Mouse (Mus musculus) MEL (cell line): ENCODE measurements around the gene Rbpjl. TPM values are rescaled to one million over a fixed set of nuclear protein-coding genes. Genes with fewer than 3 reads are reported as not detected.

Source experiments
- DNase-seq: peaks from one replicate; pipeline ENCODE4 v3.0.0; 2011; ENCODE audit warnings: low read depth, low spot score
- H3K27ac ChIP-seq: 2 replicates; pipeline ENCODE4 v1.5.1; 2012; ENCODE audit warnings: low read depth, mild to moderate bottlenecking, control low read depth, low read length, moderate library complexity; ENCODE audit not compliant: control insufficient read depth
- H3K27me3 ChIP-seq, 2 experiments: fragments of 150-350 bp in 1 of 2; sonication (generic) in 1 of 2; 2 replicates each; pipeline ENCODE4 v1.6.1; 2012; ENCODE audit warnings: low read length in 2 of 2, mild to moderate bottlenecking in 2 of 2, improper control_type of control experiment in 1 of 2, moderate library complexity in 1 of 2; ENCODE audit not compliant: insufficient read depth in 2 of 2, control insufficient read depth in 1 of 2
- H3K36me3 ChIP-seq, 2 experiments: 2 replicates each; pipeline ENCODE4 v1.6.1; 2012 to 2014; ENCODE audit warnings: low read length in 2 of 2, improper control_type of control experiment in 1 of 2, inconsistent platforms in 1 of 2, mild to moderate bottlenecking in 1 of 2; ENCODE audit not compliant: insufficient read depth in 2 of 2, control insufficient read depth in 1 of 2
- H3K4me1 ChIP-seq, 2 experiments: fragments of 150-350 bp in 1 of 2; sonication (generic) in 1 of 2; 2 replicates each; pipeline ENCODE4 v1.6.1; 2012; ENCODE audit warnings: low read length in 2 of 2, improper control_type of control experiment in 1 of 2, mild to moderate bottlenecking in 1 of 2; ENCODE audit not compliant: insufficient read depth in 2 of 2, control insufficient read depth in 1 of 2
- H3K4me3 ChIP-seq, 2 experiments: fragments of 150-350 bp in 1 of 2; sonication (generic) in 1 of 2; 2 replicates each; pipeline ENCODE4 v1.5.1; 2012; ENCODE audit warnings: low read depth in 2 of 2, low read length in 2 of 2, mild to moderate bottlenecking in 2 of 2, moderate library complexity in 2 of 2, control low read depth in 1 of 2, improper control_type of control experiment in 1 of 2; ENCODE audit not compliant: control insufficient read depth in 1 of 2, insufficient read depth in 1 of 2
- H3K79me2 ChIP-seq: 2 replicates; pipeline ENCODE4 v1.6.1; 2012; ENCODE audit warnings: mild to moderate bottlenecking, low read length, moderate library complexity; ENCODE audit not compliant: control insufficient read depth, poor library complexity, insufficient read depth
- H3K9ac ChIP-seq: 2 replicates; pipeline ENCODE4 v1.6.1; 2012; ENCODE audit warnings: low read depth, mild to moderate bottlenecking, control low read depth, low read length, moderate library complexity; ENCODE audit not compliant: control insufficient read depth, poor library complexity, severe bottlenecking
- H3K9me3 ChIP-seq: fragments of 150-350 bp; sonication (generic); replicated peaks from 2 replicates; pipeline ENCODE4 v1.6.1; 2012; ENCODE audit warnings: mild to moderate bottlenecking, low read length, improper control_type of control experiment, moderate library complexity; ENCODE audit not compliant: insufficient read depth
- BHLHE40 ChIP-seq: IDR thresholded peaks from 2 replicates; pipeline ENCODE4 v1.6.1; 2012; ENCODE audit warnings: low read depth, mild to moderate bottlenecking, inconsistent platforms, low read length, improper control_type of control experiment, borderline replicate concordance
- CHD1 ChIP-seq: IDR thresholded peaks from 2 replicates; pipeline ENCODE4 v1.6.1; 2012; ENCODE audit warnings: low read depth, mild to moderate bottlenecking, inconsistent platforms, low read length, improper control_type of control experiment
- CHD2 ChIP-seq: IDR thresholded peaks from 2 replicates; pipeline ENCODE4 v1.6.1; 2011; ENCODE audit warnings: low read length, improper control_type of control experiment
- CTCF ChIP-seq, 3 experiments: IDR thresholded peaks in 2 of 3; conservative IDR thresholded peaks in 1 of 3; 2 replicates each; pipeline ENCODE4 v1.5.1; 2011 to 2012; ENCODE audit warnings: low read length in 3 of 3, low read depth in 2 of 3, mild to moderate bottlenecking in 2 of 3, improper control_type of control experiment in 1 of 3, inconsistent platforms in 1 of 3, mixed read lengths in 1 of 3, moderate library complexity in 1 of 3; ENCODE audit not compliant: control insufficient read depth in 1 of 3, insufficient read depth in 1 of 3, poor library complexity in 1 of 3, severe bottlenecking in 1 of 3
- ELF1 ChIP-seq: IDR thresholded peaks from 2 replicates; pipeline ENCODE4 v1.6.1; 2014; ENCODE audit warnings: low read depth, mild to moderate bottlenecking, inconsistent platforms, low read length, improper control_type of control experiment, moderate library complexity
- KAT2A ChIP-seq: conservative IDR thresholded peaks from 2 replicates; pipeline ENCODE4 v1.6.1; 2012; ENCODE audit warnings: low read depth, low read length, improper control_type of control experiment, inconsistent platforms
- MEF2A ChIP-seq: IDR thresholded peaks from 2 replicates; pipeline ENCODE4 v1.6.1; 2014; ENCODE audit warnings: low read depth, mild to moderate bottlenecking, inconsistent platforms, low read length, improper control_type of control experiment; ENCODE audit not compliant: poor library complexity, insufficient replicate concordance, severe bottlenecking; ENCODE audit errors: extremely low read depth
- MYB ChIP-seq: IDR thresholded peaks from 2 replicates; pipeline ENCODE4 v1.6.1; 2011; ENCODE audit warnings: mild to moderate bottlenecking, low read depth, low read length, improper control_type of control experiment
- NRF1 ChIP-seq: IDR thresholded peaks from 2 replicates; pipeline ENCODE4 v1.6.1; 2014; ENCODE audit warnings: low read depth, mild to moderate bottlenecking, inconsistent platforms, low read length, improper control_type of control experiment, moderate library complexity; ENCODE audit not compliant: poor library complexity, insufficient read depth, severe bottlenecking
- RAD21 ChIP-seq: IDR thresholded peaks from 2 replicates; pipeline ENCODE4 v1.6.1; 2011; ENCODE audit warnings: mild to moderate bottlenecking, low read depth, low read length, improper control_type of control experiment
- SMC3 ChIP-seq: IDR thresholded peaks from 2 replicates; pipeline ENCODE4 v1.6.1; 2011; ENCODE audit warnings: low read depth, low read length, improper control_type of control experiment
- TBP ChIP-seq: IDR thresholded peaks from 2 replicates; pipeline ENCODE4 v1.8.0; 2011; ENCODE audit warnings: low read depth, low read length, improper control_type of control experiment
- UBTF ChIP-seq: IDR thresholded peaks from 2 replicates; pipeline ENCODE4 v1.6.1; 2012; ENCODE audit warnings: low read depth, mild to moderate bottlenecking, inconsistent platforms, low read length, improper control_type of control experiment, moderate library complexity, borderline replicate concordance; ENCODE audit not compliant: insufficient read depth
- USF2 ChIP-seq, 2 experiments: IDR thresholded peaks; 2 replicates each; pipeline ENCODE4 v1.6.1; 2011 to 2012; ENCODE audit warnings: improper control_type of control experiment in 2 of 2, low read length in 2 of 2, borderline replicate concordance in 1 of 2, inconsistent platforms in 1 of 2, low read depth in 1 of 2, mild to moderate bottlenecking in 1 of 2; ENCODE audit not compliant: insufficient read depth in 1 of 2
- ZMIZ1 ChIP-seq: IDR thresholded peaks from 2 replicates; pipeline ENCODE4 v1.6.1; 2012; ENCODE audit warnings: low read depth, mild to moderate bottlenecking, inconsistent platforms, low read length, improper control_type of control experiment, moderate library complexity
- ZNF384 ChIP-seq: IDR thresholded peaks from 2 replicates; pipeline ENCODE4 v1.6.1; 2012; ENCODE audit warnings: low read depth, mild to moderate bottlenecking, inconsistent platforms, low read length, improper control_type of control experiment
- polyA plus RNA-seq, 2 experiments: library from polyadenylated mRNA; stranded (reverse) in 1 of 2; unstranded in 1 of 2; fragments of >175 nt in 1 of 2; fragments of >200 nt in 1 of 2; gene quantifications; 2 replicates each; pipeline versions ENCODE4 v1.2.1 to v1.2.4; 2012; ENCODE audit warnings: low replicate concordance in 2 of 2, low read depth in 1 of 2; ENCODE audit not compliant: insufficient read length in 2 of 2, insufficient read depth in 1 of 2, missing spikeins in 1 of 2
- total RNA-seq: library from RNA; depleted of rRNA; stranded (reverse); fragments of 300-350 nt; gene quantifications from 2 replicates; pipeline ENCODE4 v1.2.3, GENCODE M21; 2012

The Rbpjl gene
- total and polyA plus RNA-seq, 3 experiments, result 0.07 TPM; not detected in 2

DNA sequence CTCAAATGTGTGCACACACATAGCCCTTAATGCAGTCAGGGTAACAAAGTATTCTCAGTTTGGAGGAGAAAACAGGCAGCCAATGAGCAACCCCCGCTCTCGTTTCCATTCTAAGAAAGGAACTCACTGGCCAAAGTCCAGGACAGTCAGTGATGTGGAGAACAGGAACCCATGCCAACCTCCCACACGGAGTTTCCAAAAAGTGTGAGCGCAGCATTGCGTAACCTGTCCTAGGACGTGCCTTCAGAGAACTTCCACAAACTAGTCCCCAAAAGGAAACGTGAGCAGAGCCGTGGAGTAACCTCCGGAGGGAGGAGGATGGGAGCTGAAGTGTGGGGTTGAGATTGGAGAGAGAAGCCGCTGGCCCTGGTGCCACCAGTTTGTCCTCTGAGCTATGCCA lies 51.9 kb downstream of the Rbpjl start:
- Histone ChIP-seq H3K9ac (no peak overlapping the region), H3K4me3 (no peak overlapping the region), H3K27me3 (peaks cover 10 to 19% of the 10 kb centered on the region in 2 experiments), H3K36me3 (no peaks in the 10 kb centered on the region), H3K27ac (no peak overlapping the region), H3K9me3 (no peaks in the 10 kb centered on the region), H3K4me1 (no peaks in the 10 kb centered on the region)
- no peak for DNase-seq
- TF ChIP-seq CTCF (IDR thresholded peaks at IDR 0.05 in 2 of 3, conservative IDR thresholded peaks at IDR 0.05 in 1 of 3; ENCODE audit: control insufficient read depth in 1 of 3, insufficient read depth in 1 of 3, low read depth in 2 of 3, low read length in 3 of 3, poor library complexity in 1 of 3, severe bottlenecking in 1 of 3), result no peak
- TF ChIP-seq, all 39 proteins: peak for 0
- no peaks in the 10 kb centered on the region for H3K79me2 ChIP-seq

DNA sequence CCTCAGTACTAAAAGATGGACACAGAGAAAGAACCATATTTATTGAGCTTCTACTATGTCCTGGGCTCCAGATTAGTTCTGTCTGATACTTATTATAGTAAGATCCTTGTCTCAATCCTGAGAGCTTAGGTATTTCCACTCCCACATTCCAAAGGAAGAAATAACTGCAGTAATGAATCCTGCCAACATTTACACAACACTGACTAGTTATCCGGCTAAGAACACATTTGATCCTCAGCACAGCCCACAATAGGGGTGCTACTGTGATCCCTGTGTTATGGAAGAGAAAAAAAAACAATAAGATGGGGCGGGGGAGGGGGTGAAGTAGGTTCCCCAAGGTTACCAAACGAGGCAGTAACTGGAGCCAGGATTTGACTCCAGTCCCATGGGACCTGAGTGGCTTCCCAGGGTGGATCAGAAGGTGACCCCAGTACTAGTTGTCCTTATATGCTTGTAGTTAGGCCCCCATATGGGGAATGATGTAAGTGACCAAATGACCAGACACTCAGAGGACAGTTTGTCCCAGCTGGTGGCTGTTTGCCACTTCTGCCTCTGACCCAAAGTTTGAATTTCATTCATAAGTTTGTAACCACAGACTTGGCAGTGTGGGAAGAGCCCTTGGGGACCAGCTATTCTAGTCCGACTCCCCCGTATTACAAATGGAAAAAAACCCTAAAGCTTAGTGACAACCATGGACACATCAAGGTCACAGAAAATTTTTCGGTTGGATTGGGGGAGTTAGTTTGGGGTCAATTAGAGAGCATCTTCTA lies 52.7 kb downstream of the Rbpjl start:
- Histone ChIP-seq H3K27ac (no peak overlapping the region), H3K4me1 (no peaks in the 10 kb centered on the region), H3K9me3 (no peaks in the 10 kb centered on the region), H3K9ac (no peak overlapping the region), H3K4me3 (no peak overlapping the region), H3K36me3 (no peaks in the 10 kb centered on the region), H3K79me2 (no peaks in the 10 kb centered on the region), H3K27me3 (peaks cover 8 to 13% of the 10 kb centered on the region in 2 experiments)
- no peak for TF ChIP-seq ELF1
- TF ChIP-seq CHD2, result no peak
- no peak for TF ChIP-seq MYB
- TF ChIP-seq CTCF (IDR thresholded peaks at IDR 0.05 in 2 of 3, conservative IDR thresholded peaks at IDR 0.05 in 1 of 3; ENCODE audit: control insufficient read depth in 1 of 3, insufficient read depth in 1 of 3, low read depth in 2 of 3, low read length in 3 of 3, poor library complexity in 1 of 3, severe bottlenecking in 1 of 3), result no peak
- TF ChIP-seq ZNF384, result no peak
- TF ChIP-seq BHLHE40, result no peak
- TF ChIP-seq MEF2A, result no peak
- TF ChIP-seq ZMIZ1, result no peak
- no peak for TF ChIP-seq TBP
- TF ChIP-seq USF2 (IDR thresholded peaks at IDR 0.05; ENCODE audit: borderline replicate concordance in 1 of 2, insufficient read depth in 1 of 2, low read depth in 1 of 2, low read length in 2 of 2), result no peak
- TF ChIP-seq SMC3, result no peak
- TF ChIP-seq KAT2A, result no peak
- no peak for TF ChIP-seq UBTF
- TF ChIP-seq CHD1, result no peak
- no peak for TF ChIP-seq NRF1
- TF ChIP-seq RAD21, result no peak
- no peak for DNase-seq
